Mouse (Mus musculus): ENCODE measurements around the gene Letmd1. TPM values are rescaled to one million over a fixed set of nuclear protein-coding genes. Genes with fewer than 3 reads are reported as not detected.

The Letmd1 gene
- total and polyA plus RNA-seq, 3 experiments: 28.4 to 60.8 (median 55.7) TPM

DNA sequence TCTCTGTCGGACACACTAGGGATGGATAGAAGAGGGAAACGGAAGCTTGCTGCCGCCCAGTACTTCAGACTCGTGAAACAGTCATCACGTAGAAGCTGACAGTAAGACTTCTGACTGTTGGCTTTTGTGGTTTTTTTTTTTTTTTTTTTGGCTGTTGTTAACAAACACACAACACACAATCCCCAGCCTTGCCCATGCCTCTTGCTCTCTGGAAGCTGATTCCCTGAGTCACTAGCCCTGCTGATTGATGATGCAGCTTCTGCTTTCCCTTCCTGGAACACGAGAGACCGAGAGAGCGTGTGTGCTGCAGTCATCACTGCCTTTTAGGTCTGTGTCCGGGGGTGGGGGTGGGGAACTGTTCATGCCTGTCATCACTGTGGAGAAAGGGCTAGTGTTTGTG lies 7.2 kb upstream of the Letmd1 start:
- no peaks in the 10 kb centered on the region for H3K9me3 ChIP-seq (replicated peaks)
- DNase-seq (ENCODE audit: low spot score) (no peak), ATAC-seq (ENCODE audit: extremely low read depth, insufficient number of reproducible peaks, low FRiP score, poor library complexity, severe bottlenecking) (no peak)
- TF ChIP-seq CTCF (IDR thresholded peaks at IDR 0.05; ENCODE audit: low read depth, low read length) (no peak), POLR2AphosphoS5 (IDR thresholded peaks at IDR 0.05; ENCODE audit: insufficient replicate concordance, low read depth, low read length) (no peak), GATA2 (IDR thresholded peaks at IDR 0.05; ENCODE audit: borderline replicate concordance, low read depth, low read length) (no peak), TAL1 (conservative IDR thresholded peaks at IDR 0.05; ENCODE audit: low read depth, low read length) (no peak), GATA1 (IDR thresholded peaks at IDR 0.05; ENCODE audit: borderline replicate concordance, low read length) (no peak)
- no peak overlapping the region for H3K4me3 ChIP-seq (ENCODE audit: low read depth, low read length)
- no peaks in the 10 kb centered on the region for H3K27me3 ChIP-seq (ENCODE audit: insufficient read depth, low read length)
- peaks cover 46% of the 10 kb centered on the region for H3K4me1 ChIP-seq (ENCODE audit: insufficient read depth, low read depth, low read length)
- peaks cover 16% of the 10 kb centered on the region for H3K36me3 ChIP-seq (replicated peaks)

DNA sequence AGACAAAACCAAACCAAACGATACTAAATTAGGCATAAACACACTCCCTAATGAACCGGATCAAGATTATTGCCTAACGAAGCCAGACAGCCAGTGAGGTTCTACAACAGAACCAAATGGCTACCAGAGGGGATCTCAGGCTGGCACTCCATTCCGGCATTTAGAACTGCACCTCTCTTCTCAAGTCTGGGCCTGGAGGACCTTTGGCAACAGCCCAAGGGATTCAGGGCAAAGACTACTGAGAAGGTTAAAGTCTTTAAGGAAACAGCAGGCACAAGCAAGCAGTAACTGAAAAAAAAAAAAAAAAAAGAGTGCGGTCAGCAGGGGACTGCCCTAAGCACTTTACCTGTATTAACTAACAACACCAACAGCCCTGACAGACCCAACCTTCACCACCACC lies 6.7 kb upstream of the Letmd1 start:
- H3K4me1 ChIP-seq (ENCODE audit: insufficient read depth, low read depth, low read length): peaks cover 45% of the 10 kb centered on the region
- H3K9me3 ChIP-seq (replicated peaks): no peaks in the 10 kb centered on the region
- H3K27me3 ChIP-seq (ENCODE audit: insufficient read depth, low read length): no peaks in the 10 kb centered on the region
- peaks cover 19% of the 10 kb centered on the region for H3K36me3 ChIP-seq (replicated peaks)
- no peak for ATAC-seq (ENCODE audit: extremely low read depth, insufficient number of reproducible peaks, low FRiP score, poor library complexity, severe bottlenecking)
- no peak for TF ChIP-seq GATA1 (IDR thresholded peaks at IDR 0.05; ENCODE audit: borderline replicate concordance, low read length)
- TF ChIP-seq TAL1 (conservative IDR thresholded peaks at IDR 0.05; ENCODE audit: low read depth, low read length): no peak
- no peak for TF ChIP-seq GATA2 (IDR thresholded peaks at IDR 0.05; ENCODE audit: borderline replicate concordance, low read depth, low read length)
- TF ChIP-seq CTCF (IDR thresholded peaks at IDR 0.05; ENCODE audit: low read depth, low read length): no peak
- no peak for TF ChIP-seq POLR2AphosphoS5 (IDR thresholded peaks at IDR 0.05; ENCODE audit: insufficient replicate concordance, low read depth, low read length)
- H3K4me3 ChIP-seq (ENCODE audit: low read depth, low read length): no peak overlapping the region
- no peak for DNase-seq (ENCODE audit: low spot score)

DNA sequence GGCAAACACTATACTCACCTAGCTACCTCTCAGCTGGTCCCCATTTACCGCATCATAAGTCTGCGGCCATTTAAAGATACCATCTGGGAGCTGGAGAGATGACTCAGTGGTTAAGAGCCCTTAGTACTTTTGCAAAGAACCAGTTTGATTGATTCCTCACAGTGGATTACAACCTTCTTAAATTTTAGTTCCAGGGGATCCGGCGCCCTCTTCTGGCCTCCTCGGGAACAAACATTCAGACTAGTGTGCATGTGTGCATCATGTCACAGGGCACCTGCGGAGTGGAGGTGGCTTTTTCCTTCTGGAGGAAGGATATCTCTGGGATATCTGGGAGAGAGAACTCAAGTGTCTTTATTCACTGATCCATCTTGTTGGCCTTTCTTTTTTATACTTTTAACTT lies 5.1 kb upstream of the Letmd1 start:
- Histone ChIP-seq H3K4me1 (ENCODE audit: insufficient read depth, low read depth, low read length) (peaks cover 48% of the 10 kb centered on the region), H3K4me3 (ENCODE audit: low read depth, low read length) (no peak overlapping the region), H3K27me3 (ENCODE audit: insufficient read depth, low read length) (no peaks in the 10 kb centered on the region), H3K9me3 (replicated peaks) (no peaks in the 10 kb centered on the region), H3K36me3 (replicated peaks) (peaks cover 22% of the 10 kb centered on the region)
- DNase-seq (ENCODE audit: low spot score) (no peak), ATAC-seq (ENCODE audit: extremely low read depth, insufficient number of reproducible peaks, low FRiP score, poor library complexity, severe bottlenecking) (no peak)
- TF ChIP-seq CTCF (IDR thresholded peaks at IDR 0.05; ENCODE audit: low read depth, low read length) (peak; percentile 53; the same call in 1 of the 2 replicates), POLR2AphosphoS5 (IDR thresholded peaks at IDR 0.05; ENCODE audit: insufficient replicate concordance, low read depth, low read length) (no peak), GATA1 (IDR thresholded peaks at IDR 0.05; ENCODE audit: borderline replicate concordance, low read length) (no peak), GATA2 (IDR thresholded peaks at IDR 0.05; ENCODE audit: borderline replicate concordance, low read depth, low read length) (no peak), TAL1 (conservative IDR thresholded peaks at IDR 0.05; ENCODE audit: low read depth, low read length) (no peak)

DNA sequence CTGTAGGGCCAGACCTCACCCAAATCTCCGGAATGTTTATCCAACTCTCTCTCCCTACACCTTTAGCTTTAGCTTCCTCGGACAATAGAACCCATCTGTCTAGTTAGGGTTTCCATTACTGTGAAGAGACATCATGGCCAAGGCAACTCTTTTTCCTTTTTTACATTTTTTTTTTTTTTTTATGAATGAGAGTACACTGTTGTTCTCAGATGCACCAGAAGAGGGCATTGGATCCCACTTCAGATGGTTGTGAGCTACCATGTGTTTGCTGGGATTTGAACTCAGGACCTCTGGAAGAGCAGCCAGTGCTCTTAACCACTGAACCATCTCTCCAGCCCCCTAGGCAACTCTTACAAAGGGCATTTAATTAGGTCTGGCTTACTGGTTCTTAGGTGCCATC lies 3.4 kb upstream of the Letmd1 start:
- Histone ChIP-seq H3K9me3 (replicated peaks) (no peaks in the 10 kb centered on the region), H3K4me3 (ENCODE audit: low read depth, low read length) (no peak overlapping the region), H3K27me3 (ENCODE audit: insufficient read depth, low read length) (no peaks in the 10 kb centered on the region), H3K36me3 (replicated peaks) (peaks cover 32% of the 10 kb centered on the region), H3K4me1 (ENCODE audit: insufficient read depth, low read depth, low read length) (peaks cover 49% of the 10 kb centered on the region)
- TF ChIP-seq CTCF (IDR thresholded peaks at IDR 0.05; ENCODE audit: low read depth, low read length) (no peak), GATA2 (IDR thresholded peaks at IDR 0.05; ENCODE audit: borderline replicate concordance, low read depth, low read length) (no peak), TAL1 (conservative IDR thresholded peaks at IDR 0.05; ENCODE audit: low read depth, low read length) (no peak), GATA1 (IDR thresholded peaks at IDR 0.05; ENCODE audit: borderline replicate concordance, low read length) (no peak), POLR2AphosphoS5 (IDR thresholded peaks at IDR 0.05; ENCODE audit: insufficient replicate concordance, low read depth, low read length) (no peak)
- DNase-seq (ENCODE audit: low spot score): no peak
- no peak for ATAC-seq (ENCODE audit: extremely low read depth, insufficient number of reproducible peaks, low FRiP score, poor library complexity, severe bottlenecking)

DNA sequence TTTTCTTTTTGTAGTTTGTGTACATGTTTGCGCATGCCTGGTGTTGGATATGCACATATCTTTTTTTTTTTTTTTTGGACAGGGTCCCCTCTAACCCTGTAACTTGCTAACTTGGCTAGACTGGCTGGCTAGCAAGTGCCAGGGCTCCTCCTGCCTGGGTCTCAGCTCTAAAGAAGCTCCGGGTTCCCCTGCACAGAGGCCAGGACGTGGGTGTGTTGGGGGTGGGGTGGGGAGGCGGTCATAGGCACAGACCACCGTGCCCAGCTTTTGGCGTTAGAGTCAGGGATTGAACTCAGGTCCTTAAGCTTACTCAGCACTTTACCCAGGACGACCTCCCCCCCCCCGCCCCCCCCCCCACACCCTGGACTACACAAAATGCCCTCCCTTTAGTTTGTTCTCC lies 1.1 kb upstream of the Letmd1 start:
- H3K4me1 ChIP-seq (ENCODE audit: insufficient read depth, low read depth, low read length): peaks cover 35% of the 10 kb centered on the region
- DNase-seq (ENCODE audit: low spot score): no peak
- 0 out of 2 replicates have a peak, but pooled peaks cover 2% of the 10 kb centered on the region for H3K9me3 ChIP-seq (replicated peaks)
- H3K27me3 ChIP-seq (ENCODE audit: insufficient read depth, low read length): no peaks in the 10 kb centered on the region
- no peak for TF ChIP-seq GATA2 (IDR thresholded peaks at IDR 0.05; ENCODE audit: borderline replicate concordance, low read depth, low read length)
- no peak for TF ChIP-seq POLR2AphosphoS5 (IDR thresholded peaks at IDR 0.05; ENCODE audit: insufficient replicate concordance, low read depth, low read length)
- peaks cover 54% of the 10 kb centered on the region for H3K36me3 ChIP-seq (replicated peaks)
- peak overlapping the region; percentile 90 for H3K4me3 ChIP-seq (ENCODE audit: low read depth, low read length)
- no peak for ATAC-seq (ENCODE audit: extremely low read depth, insufficient number of reproducible peaks, low FRiP score, poor library complexity, severe bottlenecking)

DNA sequence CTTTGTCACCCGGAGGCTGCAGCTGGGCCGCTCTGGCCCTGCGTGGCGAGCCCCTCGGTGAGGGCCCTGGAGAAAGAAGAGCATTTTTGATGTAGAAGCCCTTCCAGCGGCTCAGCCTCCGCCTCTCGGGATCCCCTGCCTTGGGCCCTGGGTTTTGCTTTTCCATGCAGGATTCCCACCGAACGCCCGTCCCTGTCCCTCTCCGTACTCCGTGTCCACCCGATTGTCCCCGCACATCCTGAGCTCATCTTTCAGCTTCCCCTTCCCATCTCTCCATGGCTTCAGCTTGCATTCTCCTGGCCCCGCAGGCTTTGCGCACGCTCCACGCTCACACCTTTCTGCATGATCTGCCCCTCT lies 344 bp downstream of the Letmd1 start:
- Histone ChIP-seq H3K4me1 (ENCODE audit: insufficient read depth, low read depth, low read length) (peaks cover 35% of the 10 kb centered on the region), H3K9me3 (replicated peaks) (0 out of 2 replicates have a peak, but pooled peaks cover 2% of the 10 kb centered on the region), H3K4me3 (ENCODE audit: low read depth, low read length) (peak overlapping the region; percentile 90), H3K36me3 (replicated peaks) (peaks cover 66% of the 10 kb centered on the region), H3K27me3 (ENCODE audit: insufficient read depth, low read length) (no peaks in the 10 kb centered on the region)
- ATAC-seq (ENCODE audit: extremely low read depth, insufficient number of reproducible peaks, low FRiP score, poor library complexity, severe bottlenecking) (no peak), DNase-seq (ENCODE audit: low spot score) (no peak)
- TF ChIP-seq CTCF (IDR thresholded peaks at IDR 0.05; ENCODE audit: low read depth, low read length) (no peak), GATA2 (IDR thresholded peaks at IDR 0.05; ENCODE audit: borderline replicate concordance, low read depth, low read length) (no peak), TAL1 (conservative IDR thresholded peaks at IDR 0.05; ENCODE audit: low read depth, low read length) (no peak), POLR2AphosphoS5 (IDR thresholded peaks at IDR 0.05; ENCODE audit: insufficient replicate concordance, low read depth, low read length) (no peak), GATA1 (IDR thresholded peaks at IDR 0.05; ENCODE audit: borderline replicate concordance, low read length) (no peak)

Data from G1E (cell line).